Mouse (Mus musculus): Measurements from ENCODE around the gene Shb.
"Not testable (repeated sequence)": the region's sequence is repeated elsewhere in the genome, so short reads cannot be mapped to it uniquely, and the experiment has no call there.

Shb gene

DNA sequence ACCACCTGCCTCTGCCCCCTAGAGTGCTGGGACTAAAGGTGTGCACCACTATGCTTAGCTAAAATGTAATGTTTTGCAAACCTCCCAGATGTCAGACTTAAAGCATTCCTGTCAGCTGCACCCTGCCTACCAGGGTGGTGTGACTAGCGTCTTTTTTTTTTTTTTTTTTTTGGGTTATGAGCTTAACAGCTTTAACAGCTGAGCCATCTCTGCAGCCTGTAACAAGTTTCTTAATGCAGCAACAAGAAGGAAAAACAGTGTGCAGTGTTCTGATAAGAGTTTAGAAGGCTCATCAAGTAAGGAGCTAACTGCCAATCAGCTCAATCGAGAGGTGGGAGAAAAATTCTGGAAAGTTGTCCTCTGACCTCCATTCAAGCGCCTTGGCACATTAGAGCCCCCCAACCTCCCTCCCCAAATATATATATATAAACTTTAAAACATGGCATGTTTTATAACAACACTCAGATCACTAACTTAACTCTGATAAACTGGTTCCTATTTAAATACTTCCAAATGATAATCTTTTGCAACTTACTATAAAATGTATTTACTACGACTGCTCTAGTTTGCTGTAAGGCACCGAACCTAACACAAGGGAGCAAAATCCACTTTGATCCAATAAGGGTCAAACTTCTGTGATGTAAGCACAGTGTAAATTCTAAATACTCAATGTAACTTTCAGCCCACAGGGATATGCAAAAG is 125.1 kb downstream of the Shb start:
- in situ Hi-C loops (cut with MboI; ENCODE audit: unreplicated experiment in 2 of 2) = loop anchor here (5.0 to 10.0 kb wide), 2 partner anchors 62 to 385 kb away; partner anchors contain the start of genes Dcaf10 (in 1 of the 2) and Exosc3 (in 1 of the 2)

DNA sequence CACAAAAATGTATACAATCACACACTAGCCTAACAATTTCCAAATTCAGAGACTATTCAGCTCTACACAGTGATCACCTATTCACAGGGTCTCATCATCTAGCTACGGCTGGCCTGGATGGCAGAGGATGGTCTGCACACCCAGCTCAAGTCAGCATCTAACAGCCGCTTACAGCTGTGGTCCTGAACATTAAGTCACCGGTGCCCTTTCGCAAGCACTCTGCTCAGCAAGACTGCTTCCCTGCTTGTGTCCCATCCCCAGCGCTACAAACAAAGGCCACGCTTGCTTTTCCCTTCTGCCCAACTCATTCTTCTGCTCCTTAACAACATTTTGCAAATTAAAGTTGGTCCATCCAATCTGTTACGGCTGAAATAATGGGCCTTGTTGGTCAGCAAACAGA is 125.9 kb downstream of the Shb start:
- in situ Hi-C loops (cut with MboI; ENCODE audit: unreplicated experiment in 2 of 2) = loop anchor here (5.0 to 10.0 kb wide), 2 partner anchors 62 to 386 kb away; partner anchors contain the start of genes Dcaf10 (in 1 of the 2) and Exosc3 (in 1 of the 2)

DNA sequence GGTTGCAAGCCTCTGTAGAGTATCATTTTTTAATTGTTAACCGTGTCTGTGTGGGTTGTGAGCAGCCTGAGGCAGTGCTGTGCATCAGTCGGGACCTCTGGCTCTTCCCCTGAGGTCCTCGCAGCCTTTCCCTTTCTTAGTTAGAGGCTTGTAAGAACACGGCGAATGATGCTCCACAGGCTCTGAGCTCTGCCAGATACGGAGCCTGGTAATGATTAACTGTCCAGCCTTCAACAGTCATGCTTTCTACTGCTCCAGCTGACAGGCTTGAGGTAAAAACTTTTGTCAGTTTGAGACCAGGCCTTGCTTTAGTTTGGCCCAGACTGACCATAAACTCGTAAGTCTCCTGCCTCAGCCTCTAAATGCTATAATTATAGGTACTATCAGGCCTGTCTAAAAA is 127.0 kb downstream of the Shb start:
- in situ Hi-C loops (cut with MboI; ENCODE audit: unreplicated experiment in 2 of 2) = loop anchor here (5.0 to 10.0 kb wide), 2 partner anchors 61 to 387 kb away; partner anchors contain the start of genes Dcaf10 (in 1 of the 2) and Exosc3 (in 1 of the 2)

DNA sequence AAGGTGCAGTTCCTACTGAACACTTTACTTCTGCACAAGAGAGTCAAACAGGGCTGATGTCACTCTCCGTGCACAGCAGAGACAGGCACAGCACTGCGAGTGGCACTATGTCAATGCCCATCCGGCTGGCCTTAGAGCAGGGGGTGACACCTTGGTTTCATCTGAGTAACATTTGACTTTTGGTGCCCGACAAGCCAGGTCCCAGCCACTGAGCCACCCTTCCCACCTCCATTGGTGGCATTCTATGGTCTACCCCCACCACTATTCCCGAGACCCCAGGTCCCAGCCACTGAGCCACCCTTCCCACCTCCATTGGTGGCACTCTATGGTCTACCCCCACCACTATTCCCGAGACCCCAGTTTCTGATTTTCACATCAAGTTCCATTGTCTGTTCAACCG is 128.2 kb downstream of the Shb start:
- in situ Hi-C loops (cut with MboI; ENCODE audit: unreplicated experiment in 2 of 2) = loop anchor here in 1 of 2 experiments (10.0 kb wide), 1 partner anchor 59 kb away; the partner anchor contains the start of genes Dcaf10 and Exosc3

DNA sequence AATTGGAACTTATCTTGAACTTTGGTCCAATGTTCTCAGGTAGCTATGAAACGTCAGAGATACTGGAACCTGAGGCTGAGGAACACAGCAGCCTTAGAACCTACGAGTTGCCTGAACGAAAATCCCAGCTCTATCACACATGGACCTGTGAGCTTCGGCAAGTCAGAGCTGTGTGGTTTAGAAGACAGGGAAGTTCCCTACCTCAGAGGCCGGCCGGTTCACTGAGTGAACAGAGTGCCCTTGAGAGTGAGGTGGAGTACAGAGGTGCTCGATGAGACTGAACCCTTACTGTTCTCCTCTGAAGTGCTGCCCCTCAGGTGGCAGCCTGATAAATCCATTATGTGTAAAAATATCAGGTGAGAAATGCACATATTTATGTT is 128.8 kb downstream of the Shb start:
- in situ Hi-C loops (cut with MboI; ENCODE audit: unreplicated experiment in 2 of 2) = loop anchor here in 1 of 2 experiments (10.0 kb wide), 1 partner anchor 59 kb away; the partner anchor contains the start of genes Dcaf10 and Exosc3

DNA sequence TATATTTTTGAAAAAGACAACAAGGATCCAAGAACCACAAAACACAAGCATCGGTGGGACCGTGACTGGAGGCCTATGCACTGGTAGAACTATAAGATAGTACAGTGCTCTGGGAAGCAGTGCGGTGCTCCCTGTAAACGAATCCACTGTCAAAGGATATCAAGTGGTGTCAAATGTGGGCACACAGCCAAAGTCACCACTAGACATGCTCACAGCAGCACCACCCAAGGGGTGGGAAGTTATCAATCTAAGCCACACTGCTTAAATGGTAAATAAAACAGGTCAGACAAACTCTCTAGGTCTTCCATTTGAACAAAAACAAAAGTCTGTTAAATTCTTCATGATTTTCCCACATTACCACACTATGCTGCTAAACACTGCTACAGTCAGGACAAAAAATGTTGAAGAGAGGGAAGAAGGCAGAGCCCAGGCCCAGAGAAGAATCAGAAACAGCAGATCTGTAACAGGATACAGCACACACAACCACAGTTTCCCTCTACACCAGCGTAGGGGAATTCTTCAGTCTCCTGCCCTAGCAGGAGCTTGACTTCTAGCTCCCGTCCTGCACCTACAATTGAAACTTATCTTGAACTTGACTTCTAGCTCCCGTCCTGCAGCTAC is 129.3 kb downstream of the Shb start:
- in situ Hi-C loops (cut with MboI; ENCODE audit: unreplicated experiment in 2 of 2) = loop anchor here in 1 of 2 experiments (10.0 kb wide), 1 partner anchor 58 kb away; the partner anchor contains the start of genes Dcaf10 and Exosc3

DNA sequence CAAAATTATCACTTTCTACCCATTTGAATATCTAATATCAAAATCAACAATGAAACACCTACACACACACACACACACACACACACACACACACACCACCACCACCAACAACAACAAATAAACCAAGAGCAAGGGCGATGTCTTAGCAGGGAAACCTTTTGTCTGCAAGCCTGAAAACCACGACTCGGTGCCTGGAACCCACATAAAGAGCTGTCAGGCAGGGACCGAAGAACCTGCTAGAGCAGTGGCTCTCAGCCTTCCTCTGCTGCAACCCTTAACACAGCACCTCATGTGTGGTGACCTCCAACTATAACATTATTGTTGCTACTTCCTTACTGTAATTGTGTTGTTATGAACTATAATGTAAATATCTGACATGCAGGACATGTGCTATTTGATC is 130.0 kb downstream of the Shb start:
- in situ Hi-C loops (cut with MboI; ENCODE audit: unreplicated experiment in 2 of 2) = loop anchor here in 1 of 2 experiments (10.0 kb wide), 1 partner anchor 57 kb away; the partner anchor contains the start of genes Dcaf10 and Exosc3

DNA sequence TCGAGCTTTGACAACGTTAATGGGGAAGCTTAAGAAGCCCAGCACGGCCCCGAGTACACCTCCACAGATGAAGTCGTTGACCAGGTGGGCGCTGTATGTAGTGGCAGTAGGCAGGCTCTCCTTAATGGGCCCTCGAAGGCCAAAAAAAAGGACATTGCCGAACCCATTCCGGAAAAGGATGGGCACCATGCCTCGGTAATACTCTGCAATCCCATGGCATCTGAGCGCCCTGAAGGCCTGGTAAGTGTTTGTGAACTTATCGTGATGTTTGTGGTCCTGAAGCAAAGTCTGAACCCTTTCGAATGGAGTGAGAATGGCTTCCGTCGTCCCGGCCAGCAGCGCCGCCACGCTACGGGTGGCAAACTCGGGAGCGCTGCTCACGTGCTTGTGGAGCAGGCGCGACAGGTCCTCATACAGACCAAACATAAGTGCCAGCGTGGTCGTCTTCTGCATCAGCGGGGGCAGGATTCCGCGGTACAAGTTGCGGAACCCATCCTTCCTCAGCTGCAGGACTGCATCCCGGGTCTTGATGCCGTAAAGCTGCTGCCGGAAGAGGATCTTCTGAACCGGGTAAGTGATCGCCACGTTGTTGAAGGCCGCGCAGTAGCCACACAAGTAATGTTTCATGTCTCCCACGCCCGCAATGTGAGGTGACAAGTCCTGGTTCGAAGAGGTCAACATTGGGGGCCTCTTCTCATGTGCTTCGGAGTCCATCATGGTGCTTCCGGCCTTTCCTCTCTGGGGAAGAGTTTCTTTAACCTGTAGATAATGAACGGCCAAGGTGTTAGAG is 132.7 kb downstream of the Shb start:
- in situ Hi-C loops (cut with MboI; ENCODE audit: unreplicated experiment in 2 of 2) = loop anchor here in 1 of 2 experiments (10.0 kb wide), 1 partner anchor 55 kb away; the partner anchor contains the start of genes Dcaf10 and Exosc3

DNA sequence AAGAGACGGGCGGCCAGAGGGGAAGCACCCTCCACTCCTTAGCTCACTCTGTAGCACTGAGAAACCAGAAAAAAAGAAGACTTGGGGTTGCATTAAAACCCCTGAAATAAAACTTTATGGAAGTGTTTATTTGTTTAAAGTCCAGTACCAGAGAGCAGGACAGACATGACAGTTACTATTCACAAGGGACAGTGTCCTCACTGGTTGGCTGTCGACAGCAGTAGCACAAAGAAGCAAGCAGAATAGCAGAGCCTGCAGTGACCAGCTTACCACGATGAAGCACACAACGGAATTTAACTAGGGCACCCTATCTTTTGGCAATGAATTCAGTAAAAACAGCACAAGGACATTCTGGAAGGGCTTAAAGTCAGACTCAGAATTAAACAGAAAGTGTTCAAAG is 134.0 kb downstream of the Shb start:
- in situ Hi-C loops (cut with MboI; ENCODE audit: unreplicated experiment in 2 of 2) = not testable (repeated sequence)

DNA sequence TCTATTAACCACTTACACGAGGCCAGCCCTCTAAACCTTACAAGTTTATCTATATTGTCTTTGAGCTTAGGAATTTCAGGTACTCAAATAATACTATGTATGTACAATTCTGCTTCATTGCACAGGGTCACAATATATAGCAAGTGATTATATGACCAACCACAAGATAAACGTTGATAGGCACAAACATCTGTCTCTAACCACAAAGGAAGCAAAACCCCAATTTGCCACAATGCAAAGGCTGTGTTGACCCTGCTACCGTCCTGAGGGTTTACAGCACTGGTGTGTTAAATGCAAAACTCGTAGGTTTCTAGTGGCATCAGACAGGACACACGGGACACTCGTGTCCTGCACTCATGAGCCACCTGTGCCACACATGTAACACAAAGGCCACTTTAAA is 136.1 kb downstream of the Shb start:
- in situ Hi-C loops (cut with MboI; ENCODE audit: unreplicated experiment in 2 of 2) = not testable (repeated sequence)

DNA sequence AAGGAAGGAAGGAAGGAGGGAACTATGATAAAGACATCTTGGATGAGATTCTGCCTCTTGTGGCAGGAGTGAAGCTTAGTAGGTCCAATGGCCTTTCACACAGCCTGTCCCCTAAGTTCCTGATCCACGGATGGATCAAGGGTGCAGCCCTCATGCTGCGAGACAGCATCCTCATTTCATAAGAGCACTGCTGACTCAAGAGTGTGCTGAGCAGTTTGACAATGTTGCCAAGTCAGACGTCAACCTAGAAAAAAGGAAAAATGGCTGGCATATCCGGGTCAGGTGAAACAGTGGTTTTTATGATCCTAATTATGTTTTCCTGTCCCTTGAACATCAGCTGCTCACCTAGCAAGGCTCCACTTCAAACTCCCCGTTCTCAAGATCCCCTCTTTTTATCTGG is 138.6 kb downstream of the Shb start:
- in situ Hi-C loops (cut with MboI; ENCODE audit: unreplicated experiment in 2 of 2) = loop anchor here in 1 of 2 experiments (5.0 kb wide), 1 partner anchor 46 kb away; no protein-coding TSS in a partner anchor

DNA sequence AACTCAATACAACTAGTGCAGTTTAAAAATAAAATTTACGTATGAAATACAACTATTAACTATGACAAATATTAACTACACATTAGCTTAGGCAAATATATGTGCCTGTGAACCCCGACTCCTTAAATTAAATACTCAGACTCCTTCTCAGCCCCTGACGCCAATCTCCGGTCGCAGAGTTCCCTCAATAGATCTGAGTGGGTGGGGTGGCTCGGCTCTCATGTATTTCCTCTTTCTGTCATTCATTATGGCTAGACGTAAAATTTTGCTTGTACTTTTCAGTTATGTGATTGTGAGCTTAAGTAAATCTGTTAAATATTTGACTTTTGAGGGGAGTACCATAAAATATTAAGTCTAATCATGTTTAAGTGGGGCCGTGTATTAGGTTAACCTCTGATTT is 139.3 kb downstream of the Shb start:
- in situ Hi-C loops (cut with MboI; ENCODE audit: unreplicated experiment in 2 of 2) = loop anchor here in 1 of 2 experiments (5.0 kb wide), 1 partner anchor 46 kb away; no protein-coding TSS in a partner anchor

DNA sequence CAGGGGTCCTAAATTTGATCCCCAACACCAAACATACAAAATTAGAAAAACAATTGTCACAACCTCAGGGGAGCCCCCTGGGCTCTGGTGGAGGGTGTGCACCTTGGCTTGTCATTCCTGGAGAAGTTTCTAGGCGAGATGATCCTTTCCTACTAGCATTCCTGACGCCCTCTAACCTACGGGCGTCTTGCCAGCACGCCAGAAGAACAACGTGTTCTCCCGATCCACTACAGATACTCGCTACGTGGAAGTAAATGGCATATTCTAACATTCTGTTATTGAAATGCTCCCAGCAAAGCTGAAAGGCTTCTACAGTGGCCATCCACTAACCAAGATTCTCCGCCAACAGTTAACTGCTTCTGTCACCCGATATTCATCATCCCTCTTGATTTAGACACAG is 139.7 kb downstream of the Shb start:
- in situ Hi-C loops (cut with MboI; ENCODE audit: unreplicated experiment in 2 of 2) = loop anchor here in 1 of 2 experiments (5.0 kb wide), 1 partner anchor 45 kb away; no protein-coding TSS in a partner anchor

DNA sequence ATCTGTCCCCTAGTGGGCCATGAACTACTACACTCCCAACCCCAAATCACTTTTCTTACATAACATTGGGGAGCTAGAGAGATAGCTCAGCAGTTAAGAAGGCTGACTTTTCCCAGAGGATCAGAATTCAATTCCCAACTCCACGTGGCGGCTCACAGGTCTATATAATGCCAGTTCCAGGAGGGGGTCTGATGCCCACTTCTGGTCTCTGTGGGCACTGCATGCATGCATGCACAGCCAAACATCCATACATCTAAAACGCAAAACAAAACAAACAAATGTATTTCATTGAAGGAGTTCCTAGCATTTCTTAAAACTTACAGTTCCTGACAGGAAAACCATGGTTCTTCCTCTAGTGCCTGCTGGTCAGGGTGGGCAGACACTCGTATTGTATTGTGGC is 140.2 kb downstream of the Shb start:
- in situ Hi-C loops (cut with MboI; ENCODE audit: unreplicated experiment in 2 of 2) = loop anchor here in 1 of 2 experiments (5.0 kb wide), 1 partner anchor 45 kb away; no protein-coding TSS in a partner anchor

DNA sequence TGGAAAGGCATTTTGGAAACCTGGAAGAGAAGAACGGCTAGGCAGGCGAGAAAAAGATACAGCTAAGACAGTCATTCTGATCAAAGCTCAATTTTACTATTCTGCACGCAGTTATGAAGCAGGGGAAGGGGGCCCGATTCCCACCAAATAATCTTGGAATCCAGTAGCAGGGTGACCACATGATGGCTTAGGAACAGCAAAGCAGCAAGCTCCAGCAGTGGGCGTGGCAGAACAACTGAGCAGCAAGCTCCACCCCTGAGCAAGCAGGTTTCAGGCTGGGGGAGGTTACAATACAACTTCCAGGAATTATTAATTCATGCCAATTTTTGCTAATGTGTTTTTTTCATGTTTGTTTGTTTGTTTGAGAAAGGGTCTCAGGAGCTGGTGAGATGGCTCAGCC is 145.0 kb downstream of the Shb start:
- in situ Hi-C loops (cut with MboI; ENCODE audit: unreplicated experiment in 2 of 2) = not testable (repeated sequence)

DNA sequence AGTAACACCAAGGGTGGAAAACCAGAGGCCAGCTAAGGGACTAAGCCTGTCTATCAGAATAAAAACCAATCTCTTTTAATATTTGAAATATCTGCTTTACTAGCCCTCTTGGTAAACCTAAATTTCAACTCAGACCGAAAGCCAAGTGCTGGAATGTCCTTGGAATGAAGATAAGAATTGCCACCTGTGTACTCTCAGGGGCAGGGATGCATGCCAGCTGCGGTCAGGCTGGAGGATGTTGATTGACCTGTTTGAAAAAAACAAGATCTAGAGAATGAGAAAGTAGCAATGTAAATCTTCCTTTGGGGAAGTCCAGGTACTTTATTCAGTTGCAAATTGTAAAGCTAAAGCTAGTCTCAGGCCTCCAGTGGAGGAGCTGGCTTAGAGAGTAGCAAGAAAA is 150.1 kb downstream of the Shb start:
- in situ Hi-C loops (cut with MboI; ENCODE audit: unreplicated experiment in 2 of 2) = not testable (repeated sequence)

DNA sequence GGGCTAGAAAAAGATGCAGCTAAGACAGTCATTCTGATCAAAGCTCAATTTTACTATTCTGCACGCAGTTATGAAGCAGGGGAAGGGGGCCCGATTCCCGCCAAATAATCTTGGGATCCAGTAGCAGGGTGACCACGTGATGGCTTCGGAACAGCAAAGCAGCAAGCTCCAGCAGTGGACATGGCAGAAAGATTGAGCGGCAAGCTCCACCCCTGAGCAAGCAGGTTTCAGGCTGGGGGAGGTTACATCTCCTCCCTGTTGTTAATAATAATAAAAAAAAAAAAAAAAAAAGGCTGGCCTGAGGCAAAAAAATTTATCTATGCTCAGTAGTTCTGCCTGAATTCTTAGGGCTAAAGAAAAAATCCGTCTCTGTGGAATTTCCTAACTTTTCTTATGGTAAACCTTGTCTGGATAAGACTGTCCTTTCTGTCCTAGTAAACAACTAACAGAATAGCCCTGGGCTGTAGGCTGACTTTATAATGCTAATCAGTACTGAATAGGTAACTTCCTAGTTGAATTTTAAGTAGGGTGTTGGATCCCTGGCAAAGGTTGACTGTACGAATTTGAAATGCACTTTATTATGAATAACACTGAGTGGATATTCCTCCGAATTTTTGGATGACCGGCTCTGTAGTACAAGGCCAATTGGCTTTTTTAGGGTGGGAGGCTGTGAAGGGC is 151.2 kb downstream of the Shb start:
- in situ Hi-C loops (cut with MboI; ENCODE audit: unreplicated experiment in 2 of 2) = not testable (repeated sequence)

DNA sequence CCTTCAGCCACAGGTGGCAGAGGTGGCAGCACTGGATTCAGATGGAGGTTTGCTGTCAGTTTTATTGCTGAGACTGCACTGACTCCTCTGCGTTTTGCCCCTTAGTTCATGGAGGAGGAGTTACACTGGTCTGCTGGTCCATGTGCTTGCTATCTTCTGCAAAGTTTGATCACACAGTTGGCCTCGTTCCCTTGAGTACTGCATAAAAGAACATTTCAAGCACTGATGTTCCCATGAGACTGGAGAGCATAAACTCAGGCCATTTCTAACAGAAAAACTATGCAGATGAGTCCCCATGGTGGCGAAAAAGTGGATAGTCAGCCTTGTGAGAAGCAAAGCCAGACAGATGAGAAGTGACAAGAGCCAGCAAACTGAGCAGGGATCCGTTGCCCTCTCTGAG is 155.7 kb downstream of the Shb start:
- in situ Hi-C loops (cut with MboI; ENCODE audit: unreplicated experiment in 2 of 2) = no loop called here

DNA sequence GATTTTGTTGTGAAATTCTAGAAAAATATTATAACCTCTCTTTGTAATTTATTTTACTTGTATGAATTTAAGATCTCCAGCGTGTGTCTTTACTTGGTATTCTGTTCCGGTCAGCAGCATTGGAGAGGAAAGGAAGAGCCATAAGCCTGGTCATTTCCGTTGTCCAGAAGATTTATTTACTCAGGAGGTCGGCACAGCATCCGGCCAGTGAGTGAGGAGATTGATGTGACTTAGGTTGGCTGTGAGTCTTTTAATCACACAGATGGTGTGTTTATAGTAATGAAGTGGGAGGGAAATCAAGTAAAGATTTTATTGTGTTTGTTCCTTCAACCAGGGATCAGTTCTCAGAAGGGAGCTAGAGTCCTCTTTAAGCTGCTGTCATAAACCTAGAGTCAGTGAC is 157.4 kb downstream of the Shb start:
- in situ Hi-C loops (cut with MboI; ENCODE audit: unreplicated experiment in 2 of 2) = no loop called here
